Mouse (Mus musculus) liver, adult 2 months (tissue): Measurements from ENCODE around the gene Igsf9b.

Source experiments
- CTCF ChIP-seq: fragments of 200-500 bp; IDR thresholded peaks from 2 replicates; pipeline ENCODE4 v1.5.1; 2011; ENCODE audit warnings: low read depth, low read length, control low read depth
- POLR2A ChIP-seq: fragments of 200-500 bp; IDR thresholded peaks from 2 replicates; pipeline ENCODE4 v1.6.1; 2011; ENCODE audit warnings: low read length, control low read depth; ENCODE audit not compliant: insufficient read depth; ENCODE audit errors: extremely low read depth

DNA sequence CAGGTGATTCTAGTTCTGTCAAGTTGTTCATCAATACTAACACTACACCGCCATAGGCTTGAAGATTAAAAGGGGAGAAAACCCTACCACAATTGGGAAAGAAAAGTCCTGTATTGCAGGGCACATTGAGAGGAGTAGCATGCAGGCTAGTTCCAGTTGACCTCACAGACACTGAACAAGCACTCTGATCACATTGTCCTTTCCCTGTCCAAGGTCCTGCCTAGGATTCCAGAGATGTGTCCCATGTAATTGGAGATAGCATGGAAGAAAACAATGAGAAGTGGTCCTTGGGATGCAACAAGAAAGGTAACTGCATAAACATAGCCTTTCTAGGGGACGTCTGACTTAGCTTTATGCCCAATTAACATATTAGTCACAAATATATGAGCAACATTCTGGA lies 68.2 kb downstream of the Igsf9b start:
- TF ChIP-seq CTCF (no peak), POLR2A (no peak)
